Mouse (Mus musculus): ENCODE results near the gene Cln6. TPM values are rescaled to one million over a fixed set of nuclear protein-coding genes. Genes with fewer than 3 reads are reported as not detected.

Gene Cln6
- polyA plus RNA-seq, 2 experiments: 12.4 to 18.5 TPM

- Histone ChIP-seq H3K4me3 (ENCODE audit: insufficient read depth in 1 of 2, low read depth in 2 of 2, low read length in 2 of 2) (no peak overlapping the region), H3K4me2 (ENCODE audit: low read depth) (no peak overlapping the region), H3K9ac (replicated peaks) (no peak overlapping the region), H3K4me1 (replicated peaks; ENCODE audit: control insufficient read depth in 2 of 2, insufficient read depth in 2 of 2, low read length in 1 of 2) (peaks cover 0 to 12% of the 10 kb centered on the region in 2 experiments; a peak in 2 of 4 replicates), H3K36me3 (replicated peaks; ENCODE audit: control insufficient read depth, insufficient read depth, low read depth) (no peaks in the 10 kb centered on the region), H3K9me3 (ENCODE audit: control insufficient read depth, low read length) (no peaks in the 10 kb centered on the region), H3K27me3 (ENCODE audit: control insufficient read depth, insufficient read depth, low read length) (no peaks in the 10 kb centered on the region), H3K27ac (no peak overlapping the region)
- no peak for TF ChIP-seq CTCF (IDR thresholded peaks at IDR 0.05; ENCODE audit: low read depth)
- no peak for TF ChIP-seq EP300 (IDR thresholded peaks at IDR 0.05; ENCODE audit: low read depth)
- no peak for ATAC-seq (ENCODE audit: insufficient read depth)
- WGBS (ENCODE audit: insufficient replicate concordance): 82% methylated on average over 7 of the region's 7 CpGs
- no peak for DNase-seq (ENCODE audit: low read depth in 3 of 3, low spot score in 3 of 3)
These were observed 16.8 kb upstream of the Cln6 start for GRCm38 (mm10) chr9:62821811-62822210.

GRCm38 (mm10) chr9:62825791-62826393, 12.7 kb upstream of the Cln6 start:
- no peaks in the 10 kb centered on the region for H3K9me3 ChIP-seq (ENCODE audit: control insufficient read depth, low read length)
- DNase-seq (ENCODE audit: low read depth in 3 of 3, low spot score in 3 of 3): no peak
- TF ChIP-seq EP300 (IDR thresholded peaks at IDR 0.05; ENCODE audit: low read depth) (no peak), CTCF (IDR thresholded peaks at IDR 0.05; ENCODE audit: low read depth) (no peak)
- H3K9ac ChIP-seq (replicated peaks): no peak overlapping the region
- WGBS (ENCODE audit: insufficient replicate concordance): 25% methylated on average over 8 of the region's 9 CpGs
- H3K4me3 ChIP-seq (ENCODE audit: insufficient read depth in 1 of 2, low read depth in 2 of 2, low read length in 2 of 2): no peak overlapping the region
- peaks cover 4 to 21% of the 10 kb centered on the region in 2 experiments; a peak in 3 of 4 replicates for H3K4me1 ChIP-seq (replicated peaks; ENCODE audit: control insufficient read depth in 2 of 2, insufficient read depth in 2 of 2, low read length in 1 of 2)
- H3K27ac ChIP-seq: no peak overlapping the region
- no peaks in the 10 kb centered on the region for H3K36me3 ChIP-seq (replicated peaks; ENCODE audit: control insufficient read depth, insufficient read depth, low read depth)
- peak; percentile 19; the same call in 1 of the 2 replicates for ATAC-seq (ENCODE audit: insufficient read depth)
- no peaks in the 10 kb centered on the region for H3K27me3 ChIP-seq (ENCODE audit: control insufficient read depth, insufficient read depth, low read length)
- no peak overlapping the region for H3K4me2 ChIP-seq (ENCODE audit: low read depth)

GRCm38 (mm10) chr9:62826456-62826855, 12.1 kb upstream of the Cln6 start:
- Histone ChIP-seq H3K9me3 (ENCODE audit: control insufficient read depth, low read length) (no peaks in the 10 kb centered on the region), H3K27ac (no peak overlapping the region), H3K4me3 (ENCODE audit: insufficient read depth in 1 of 2, low read depth in 2 of 2, low read length in 2 of 2) (no peak overlapping the region), H3K9ac (replicated peaks) (no peak overlapping the region), H3K36me3 (replicated peaks; ENCODE audit: control insufficient read depth, insufficient read depth, low read depth) (no peaks in the 10 kb centered on the region), H3K27me3 (ENCODE audit: control insufficient read depth, insufficient read depth, low read length) (no peaks in the 10 kb centered on the region), H3K4me1 (replicated peaks; ENCODE audit: control insufficient read depth in 2 of 2, insufficient read depth in 2 of 2, low read length in 1 of 2) (peaks cover 4 to 21% of the 10 kb centered on the region in 2 experiments; a peak in 3 of 4 replicates), H3K4me2 (ENCODE audit: low read depth) (no peak overlapping the region)
- 27% methylated on average over 7 of the region's 7 CpGs for WGBS (ENCODE audit: insufficient replicate concordance)
- TF ChIP-seq CTCF (IDR thresholded peaks at IDR 0.05; ENCODE audit: low read depth): no peak
- ATAC-seq (ENCODE audit: insufficient read depth) (no peak), DNase-seq (ENCODE audit: low read depth in 3 of 3, low spot score in 3 of 3) (no peak)

GRCm38 (mm10) chr9:62827939-62828652, 10.5 kb upstream of the Cln6 start:
- H3K4me1 ChIP-seq (replicated peaks; ENCODE audit: control insufficient read depth in 2 of 2, insufficient read depth in 2 of 2, low read length in 1 of 2): peaks cover 4 to 21% of the 10 kb centered on the region in 2 experiments; a peak in 3 of 4 replicates
- H3K4me3 ChIP-seq (ENCODE audit: insufficient read depth in 1 of 2, low read depth in 2 of 2, low read length in 2 of 2): peak overlapping the region; percentile 51 to 56
- TF ChIP-seq EP300 (IDR thresholded peaks at IDR 0.05; ENCODE audit: low read depth) (no peak), CTCF (IDR thresholded peaks at IDR 0.05; ENCODE audit: low read depth) (peak; percentile 55)
- DNase-seq (ENCODE audit: low read depth in 3 of 3, low spot score in 3 of 3) (peak in 1 of 3 experiments; percentile 62), ATAC-seq (ENCODE audit: insufficient read depth) (peak; percentile 46)
- H3K9me3 ChIP-seq (ENCODE audit: control insufficient read depth, low read length): no peaks in the 10 kb centered on the region
- peak overlapping the region; percentile 91 for H3K4me2 ChIP-seq (ENCODE audit: low read depth)
- H3K27me3 ChIP-seq (ENCODE audit: control insufficient read depth, insufficient read depth, low read length): no peaks in the 10 kb centered on the region
- WGBS (ENCODE audit: insufficient replicate concordance): 3% methylated on average over 24 of the region's 24 CpGs
- peak overlapping the region; percentile 56 for H3K27ac ChIP-seq
- peak overlapping the region; percentile 58; the same call in 1 of the 2 replicates for H3K9ac ChIP-seq (replicated peaks)
- H3K36me3 ChIP-seq (replicated peaks; ENCODE audit: control insufficient read depth, insufficient read depth, low read depth): no peaks in the 10 kb centered on the region

- peak overlapping the region in 1 of 2 experiments; percentile 51; a peak in 3 of 4 replicates for H3K4me3 ChIP-seq (ENCODE audit: insufficient read depth in 1 of 2, low read depth in 2 of 2, low read length in 2 of 2)
- ATAC-seq (ENCODE audit: insufficient read depth) (peak; percentile 84), DNase-seq (ENCODE audit: low read depth in 3 of 3, low spot score in 3 of 3) (peak; percentile 86 to 91 (median 90))
- WGBS (ENCODE audit: insufficient replicate concordance): under 1% methylated on average over 23 of the region's 23 CpGs
- H3K9me3 ChIP-seq (ENCODE audit: control insufficient read depth, low read length): no peaks in the 10 kb centered on the region
- peak overlapping the region; percentile 91 for H3K4me2 ChIP-seq (ENCODE audit: low read depth)
- peaks cover 4 to 21% of the 10 kb centered on the region in 2 experiments; a peak in 3 of 4 replicates for H3K4me1 ChIP-seq (replicated peaks; ENCODE audit: control insufficient read depth in 2 of 2, insufficient read depth in 2 of 2, low read length in 1 of 2)
- no peaks in the 10 kb centered on the region for H3K36me3 ChIP-seq (replicated peaks; ENCODE audit: control insufficient read depth, insufficient read depth, low read depth)
- no peaks in the 10 kb centered on the region for H3K27me3 ChIP-seq (ENCODE audit: control insufficient read depth, insufficient read depth, low read length)
- no peak overlapping the region for H3K9ac ChIP-seq (replicated peaks)
- no peak overlapping the region; the same call in 1 of the 2 replicates for H3K27ac ChIP-seq
- TF ChIP-seq EP300 (IDR thresholded peaks at IDR 0.05; ENCODE audit: low read depth) (no peak), CTCF (IDR thresholded peaks at IDR 0.05; ENCODE audit: low read depth) (peak; percentile 99)
These were observed 9.9 kb upstream of the Cln6 start for GRCm38 (mm10) chr9:62828662-62829086.
